Mouse (Mus musculus): ENCODE measurements at regions not wholly inside any gene's neighbourhood (a gene's known extent, or its start where the extent isn't known, plus 50 kb on each side); places are given as distances from the start of the nearest gene placed in this dataset.

DNA sequence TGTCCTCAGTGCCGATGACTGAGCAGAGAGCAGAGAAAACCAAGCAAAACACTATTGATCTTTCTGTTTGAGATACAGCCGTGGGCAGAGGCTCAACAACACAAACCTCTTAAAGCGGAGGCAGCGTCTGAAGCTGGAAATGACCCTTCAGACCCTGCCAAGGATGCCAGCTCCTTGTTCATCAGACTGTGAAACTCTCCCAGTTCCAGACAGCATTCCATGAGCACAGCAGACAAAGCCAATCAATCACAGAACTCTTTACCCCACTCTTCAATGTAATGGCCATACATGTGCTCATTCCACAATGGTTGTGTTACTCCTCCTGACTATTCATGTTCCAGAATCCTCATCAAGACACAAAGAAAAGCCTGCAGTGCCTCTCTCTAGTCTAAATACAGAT, 73.5 kb downstream of the Tmem114 start:
- ATAC-seq (ENCODE audit: low TSS enrichment) = no peak

- no peak for ATAC-seq (ENCODE audit: low TSS enrichment)
Observed at GRCm38 (mm10) chr16:8349148-8349547, 75.8 kb downstream of the Tmem114 start.

- ATAC-seq (ENCODE audit: low TSS enrichment) = no peak
Observed at GRCm38 (mm10) chr16:8348645-8349044, 76.3 kb downstream of the Tmem114 start.

DNA sequence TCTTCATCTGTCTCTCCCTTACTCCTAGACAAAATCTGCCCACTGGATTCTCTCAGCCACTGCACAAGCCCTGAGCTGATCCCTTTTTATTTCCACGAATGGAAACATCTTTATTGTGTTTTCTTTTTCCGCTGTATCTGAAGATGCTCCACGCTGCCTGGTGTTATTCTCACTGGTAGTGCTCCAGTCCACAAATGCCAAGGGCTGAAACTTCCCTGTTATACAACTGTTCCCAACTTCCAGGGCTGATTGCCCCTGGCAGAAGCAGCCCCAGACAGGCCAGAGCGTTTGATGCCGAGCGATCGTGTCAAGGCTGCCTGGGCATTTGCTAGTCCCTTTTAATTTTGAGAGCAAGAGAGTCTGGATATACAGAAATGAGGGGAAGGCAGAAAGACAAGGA, 79.7 kb downstream of the Tmem114 start:
- no peak for ATAC-seq (ENCODE audit: low TSS enrichment)

DNA sequence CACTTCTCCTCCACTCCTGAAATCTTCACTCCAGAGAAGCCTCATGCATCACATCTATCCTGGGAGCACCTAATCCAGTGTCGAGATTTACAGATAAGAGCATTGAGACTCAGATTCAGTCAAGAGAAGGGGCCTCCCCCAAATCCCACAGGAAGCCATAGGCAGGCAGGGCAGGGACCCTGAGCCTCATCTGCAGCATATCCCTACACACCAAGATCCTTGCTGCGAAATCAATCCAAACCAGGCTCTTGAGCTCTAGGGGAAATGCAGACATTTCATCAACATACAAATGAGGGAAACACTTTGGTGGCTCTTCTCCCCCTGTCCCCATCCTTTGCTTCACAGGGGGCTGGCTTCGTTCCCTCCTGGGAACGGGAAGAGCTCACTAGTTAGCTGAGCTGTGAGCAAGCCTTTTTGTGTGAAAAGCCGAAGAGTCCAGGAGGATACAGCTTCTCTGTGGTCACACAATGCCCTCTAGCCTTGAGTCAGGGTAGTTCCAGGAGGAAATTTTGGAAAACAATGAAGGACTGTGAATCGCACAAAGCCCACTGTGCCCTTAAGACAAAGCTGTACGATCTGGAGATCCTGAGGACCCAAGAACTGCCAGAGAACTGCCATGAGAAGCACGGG, 91.7 kb downstream of the Tmem114 start:
- peak; percentile 93 for ATAC-seq (ENCODE audit: low TSS enrichment)

DNA sequence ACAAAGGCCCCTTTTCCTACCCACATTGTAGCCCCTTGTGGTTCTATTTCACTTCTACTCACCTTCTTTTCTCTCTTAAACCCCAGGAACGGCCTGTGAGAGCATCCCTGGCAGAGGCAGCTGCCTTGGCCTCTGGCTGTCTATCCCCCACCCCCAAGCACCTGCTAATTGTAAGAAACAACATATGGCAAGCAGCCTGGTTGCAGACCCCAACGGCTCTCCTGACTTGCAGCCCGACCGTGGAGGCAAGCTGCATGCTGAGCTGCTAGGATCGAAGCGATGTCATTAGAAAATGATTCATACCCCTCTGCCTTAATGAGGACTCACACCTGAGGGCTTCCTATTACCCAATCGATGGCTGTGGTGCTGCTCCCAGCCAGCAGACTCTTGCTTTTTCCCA, 112.9 kb downstream of the Tmem114 start:
- no peak for ATAC-seq (ENCODE audit: low TSS enrichment)

GRCm38 (mm10) chr16:8306389-8306788, 118.5 kb downstream of the Tmem114 start:
- peak; percentile 86 for ATAC-seq (ENCODE audit: low TSS enrichment)
